Mouse (Mus musculus) forebrain, embryonic 11.5 days (tissue): ENCODE results near the gene Tgfbr3. TPM values are rescaled to one million over a fixed set of nuclear protein-coding genes. Genes with fewer than 3 reads are reported as not detected.

Source experiments
- ATAC-seq: fragments of 200-750 bp; cut with Nextera tagmentation; replicated peaks from 2 replicates; pipeline ENCODE4 v1.8.0; 2017; ENCODE audit warnings: moderate TSS enrichment; ENCODE audit not compliant: low FRiP score
- DNase-seq: peaks from one replicate; pipeline ENCODE4 v3.0.0-alpha.2; 2017; ENCODE audit warnings: low spot score
- H3K27ac ChIP-seq: fragments of 300-500 bp; sonication (generic); 2 replicates; pipeline ENCODE4 v1.5.1; 2014; ENCODE audit warnings: low read depth, low read length
- H3K27me3 ChIP-seq: fragments of 300-500 bp; sonication (generic); 2 replicates; pipeline ENCODE4 v1.6.1; 2014; ENCODE audit warnings: mild to moderate bottlenecking, low read length, mixed read lengths; ENCODE audit not compliant: control insufficient read depth, insufficient read depth
- H3K36me3 ChIP-seq: fragments of 300-500 bp; sonication (generic); 2 replicates; pipeline ENCODE4 v1.6.1; 2014; ENCODE audit warnings: mild to moderate bottlenecking, low read length, moderate library complexity, mixed read lengths; ENCODE audit not compliant: control insufficient read depth, insufficient read depth
- H3K4me1 ChIP-seq: fragments of 300-500 bp; sonication (generic); replicated peaks from 2 replicates; pipeline ENCODE4 v1.6.1; 2014; ENCODE audit warnings: low read length, mixed read lengths; ENCODE audit not compliant: control insufficient read depth, insufficient read depth
- H3K4me2 ChIP-seq: fragments of 300-500 bp; sonication (generic); 2 replicates; pipeline ENCODE4 v1.6.1; 2014; ENCODE audit warnings: low read depth, mild to moderate bottlenecking, low read length, moderate library complexity, mixed read lengths; ENCODE audit not compliant: severe bottlenecking
- H3K4me3 ChIP-seq: fragments of 300-500 bp; sonication (generic); 2 replicates; pipeline ENCODE4 v1.5.1; 2014; ENCODE audit warnings: low read depth, low read length
- H3K9ac ChIP-seq: fragments of 300-500 bp; sonication (generic); 2 replicates; pipeline ENCODE4 v1.6.1; 2014; ENCODE audit warnings: low read length
- H3K9me3 ChIP-seq: fragments of 300-500 bp; sonication (generic); 2 replicates; pipeline ENCODE4 v1.6.1; 2016; ENCODE audit warnings: low read length, mixed read lengths; ENCODE audit not compliant: control insufficient read depth
- WGBS: fragments of 180-500 bp; shearing (Covaris S2); extraction: QIAGEN DNeasy Blood & Tissue Kit; methylation state at CpG from one replicate; pipeline ENCODE4 v1.1.7; 2014; 5-methylcytosine and 5-hydroxymethylcytosine counted together
- polyA plus RNA-seq: library from polyadenylated mRNA; unstranded; fragments of >200 nt; fragmentation: Nextera tagmentation; extraction: Ambion mirVana; gene quantifications from 2 replicates; pipeline ENCODE4 v1.2.1, GENCODE M21; 2014

Gene Tgfbr3
- polyA plus RNA-seq, 1 experiment from 2014 or later, result 6.9 TPM

DNA sequence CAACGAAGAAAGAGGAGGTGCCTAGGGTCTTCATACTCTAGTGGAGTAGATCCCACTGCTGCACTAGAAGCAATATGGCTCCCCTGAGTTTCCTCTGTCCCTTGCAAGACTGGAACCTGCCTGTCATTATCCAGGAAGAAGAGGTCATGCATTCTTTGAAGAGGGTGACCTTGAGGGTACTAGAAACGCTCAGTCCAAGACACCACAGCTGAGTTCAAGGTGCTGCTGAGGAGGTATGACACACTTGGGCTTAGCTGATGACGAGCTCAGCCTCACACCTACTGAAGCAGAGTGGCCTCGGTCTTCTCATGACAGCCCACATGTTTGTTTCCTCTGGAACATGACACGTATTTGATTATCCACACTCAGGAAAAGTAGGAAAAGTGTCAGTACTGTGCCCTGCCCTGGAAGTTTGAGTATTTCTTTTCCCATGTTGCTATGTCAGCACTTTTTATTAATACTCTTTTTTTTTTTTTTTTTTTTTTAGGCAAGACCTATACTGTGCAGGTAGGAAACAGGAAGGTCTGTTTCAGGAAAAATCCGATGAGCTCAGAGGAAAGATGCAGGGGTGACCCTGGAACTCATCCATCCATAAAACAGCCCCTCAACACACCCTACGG, 176.7 kb downstream of the Tgfbr3 start:
- ATAC-seq (no peak), DNase-seq (no peak)
- Histone ChIP-seq H3K4me3 (no peak overlapping the region), H3K4me2 (no peak overlapping the region), H3K27me3 (no peaks in the 10 kb centered on the region), H3K9ac (no peak overlapping the region), H3K4me1 (peaks cover 10% of the 10 kb centered on the region), H3K27ac (no peak overlapping the region), H3K36me3 (no peaks in the 10 kb centered on the region), H3K9me3 (no peaks in the 10 kb centered on the region)
- WGBS, result 82% methylated on average over 7 of the region's 7 CpGs

DNA sequence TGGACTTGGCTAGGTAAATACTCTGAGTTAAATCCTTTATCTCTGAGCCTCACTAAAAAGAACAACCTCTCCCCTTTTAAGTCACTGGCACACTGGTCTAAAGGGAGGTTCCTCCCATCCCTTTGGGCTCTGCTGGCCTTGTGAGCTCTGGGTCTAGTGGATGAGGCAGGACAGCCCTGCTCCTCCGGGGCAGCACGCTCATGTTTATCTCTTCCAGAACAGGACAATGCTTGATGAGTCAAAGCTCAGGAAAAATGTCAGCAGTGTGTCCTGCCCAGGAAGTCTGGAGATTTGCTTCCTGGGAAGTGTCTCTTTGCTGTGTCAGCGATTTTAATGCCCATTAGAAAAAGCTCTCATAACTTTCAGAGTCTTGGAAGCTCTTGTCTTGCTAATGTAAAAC, 177.6 kb downstream of the Tgfbr3 start:
- no peak overlapping the region for H3K9ac ChIP-seq
- no peaks in the 10 kb centered on the region for H3K36me3 ChIP-seq
- no peak overlapping the region for H3K4me3 ChIP-seq
- H3K4me1 ChIP-seq, result peaks cover 10% of the 10 kb centered on the region
- no peak overlapping the region for H3K27ac ChIP-seq
- H3K4me2 ChIP-seq, result no peak overlapping the region
- DNase-seq (no peak), ATAC-seq (no peak)
- 72% methylated on average over 3 of the region's 3 CpGs for WGBS
- no peaks in the 10 kb centered on the region for H3K27me3 ChIP-seq
- no peaks in the 10 kb centered on the region for H3K9me3 ChIP-seq

GRCm38 (mm10) chr5:107110880-107111520, 178.4 kb downstream of the Tgfbr3 start:
- no peak for ATAC-seq

DNA sequence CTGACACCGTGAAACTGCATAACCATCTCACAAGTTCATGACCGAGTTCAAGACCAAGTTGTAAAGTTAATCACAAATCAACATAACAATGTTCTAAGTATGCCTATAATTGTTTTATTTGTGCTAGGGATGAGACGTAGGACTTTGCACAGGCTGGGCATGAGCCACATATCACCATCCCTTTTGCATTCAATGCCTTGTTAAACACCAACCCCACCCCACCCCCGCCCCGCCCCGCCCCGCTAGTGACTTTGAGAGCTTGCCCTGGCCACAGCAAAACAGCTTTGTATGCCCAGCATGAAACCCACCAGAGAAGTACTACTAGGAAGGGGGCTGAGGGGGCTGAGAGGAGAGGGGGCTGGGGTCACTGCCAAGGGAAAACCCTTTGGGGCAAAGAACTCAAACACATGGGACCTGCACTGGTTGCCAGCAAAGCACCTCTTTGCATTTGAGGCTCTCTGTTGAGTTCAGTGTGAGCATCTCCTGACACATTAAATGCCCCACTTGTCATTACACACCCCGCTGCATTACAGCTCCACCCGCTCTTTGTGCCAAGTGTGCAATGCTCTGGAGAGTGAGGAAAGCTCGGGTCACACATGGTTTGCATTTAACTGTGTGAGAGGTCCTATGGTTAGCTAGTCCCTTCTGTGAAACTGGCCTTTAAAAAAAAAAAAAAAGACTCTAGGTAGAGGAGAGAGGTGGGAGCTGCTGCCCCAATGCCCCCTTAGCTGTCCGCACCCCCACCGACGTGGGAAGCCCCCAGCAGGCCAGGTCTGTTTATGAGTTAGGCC, 179.1 kb downstream of the Tgfbr3 start:
- Histone ChIP-seq H3K9me3 (no peaks in the 10 kb centered on the region), H3K27ac (no peak overlapping the region), H3K36me3 (no peaks in the 10 kb centered on the region), H3K9ac (no peak overlapping the region), H3K4me1 (peaks cover 10% of the 10 kb centered on the region), H3K4me2 (no peak overlapping the region), H3K27me3 (no peaks in the 10 kb centered on the region), H3K4me3 (no peak overlapping the region)
- ATAC-seq, result no peak
- no peak for DNase-seq
- WGBS, result 59% methylated on average over 13 of the region's 13 CpGs

More at GRCm38 (mm10) chr5:107110880-107111520, 178.4 kb downstream of the Tgfbr3 start:
- Histone ChIP-seq H3K27ac (no peak overlapping the region), H3K4me2 (no peak overlapping the region), H3K36me3 (no peaks in the 10 kb centered on the region), H3K9ac (no peak overlapping the region), H3K4me3 (no peak overlapping the region), H3K9me3 (no peaks in the 10 kb centered on the region), H3K27me3 (no peaks in the 10 kb centered on the region), H3K4me1 (peaks cover 10% of the 10 kb centered on the region)
- WGBS, result 18% methylated on average over 7 of the region's 7 CpGs
- DNase-seq, result peak; percentile 64

DNA sequence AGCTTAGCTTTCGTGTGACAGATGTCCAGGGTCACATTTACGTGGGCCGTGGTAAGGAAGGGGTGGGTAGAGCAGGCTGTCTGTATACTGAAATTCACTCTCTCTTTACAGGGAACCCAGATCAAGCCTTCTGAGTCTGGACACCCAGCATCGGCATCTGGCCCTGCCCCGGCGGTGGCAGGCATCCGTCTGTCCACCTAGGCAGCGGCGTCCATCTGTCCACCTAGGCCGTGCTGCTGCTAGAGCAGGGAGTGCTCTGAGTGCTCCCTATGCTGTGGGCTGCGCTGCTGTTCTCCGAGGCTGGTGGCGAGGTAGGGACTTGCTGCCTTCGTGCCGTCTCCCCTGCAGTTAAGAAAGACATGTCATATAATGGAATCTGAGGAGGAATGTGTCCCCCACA, 180.0 kb downstream of the Tgfbr3 start:
- WGBS, result 71% methylated on average over 15 of the region's 15 CpGs
- ATAC-seq (no peak), DNase-seq (no peak)
- Histone ChIP-seq H3K4me3 (no peak overlapping the region), H3K36me3 (no peaks in the 10 kb centered on the region), H3K9ac (no peak overlapping the region), H3K4me2 (no peak overlapping the region), H3K27me3 (no peaks in the 10 kb centered on the region), H3K4me1 (peaks cover 10% of the 10 kb centered on the region), H3K27ac (no peak overlapping the region), H3K9me3 (no peaks in the 10 kb centered on the region)

DNA sequence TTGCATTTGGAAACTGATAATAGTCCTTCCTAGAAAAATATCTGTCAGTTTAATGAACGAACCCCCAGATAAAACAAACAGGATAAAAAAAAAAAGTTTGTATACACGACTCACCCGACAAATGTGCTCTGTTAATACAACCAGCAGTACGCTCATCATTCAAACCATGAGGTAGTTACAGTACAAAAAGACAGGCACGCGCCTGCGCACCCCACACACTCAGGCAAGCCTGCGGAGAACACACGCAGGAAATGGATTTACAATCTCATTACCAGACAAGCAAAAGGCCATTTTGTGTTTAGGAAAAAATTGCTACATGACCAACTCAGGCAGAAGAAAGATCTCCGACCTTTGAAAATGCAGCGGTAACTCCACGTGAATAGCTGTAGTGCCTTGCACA, 182.6 kb downstream of the Tgfbr3 start:
- H3K4me2 ChIP-seq, result no peak overlapping the region
- no peak overlapping the region for H3K27ac ChIP-seq
- no peaks in the 10 kb centered on the region for H3K36me3 ChIP-seq
- 79% methylated on average over 12 of the region's 12 CpGs for WGBS
- H3K4me1 ChIP-seq, result peaks cover 10% of the 10 kb centered on the region
- no peak for DNase-seq
- no peak for ATAC-seq
- H3K27me3 ChIP-seq, result no peaks in the 10 kb centered on the region
- H3K4me3 ChIP-seq, result no peak overlapping the region
- no peaks in the 10 kb centered on the region for H3K9me3 ChIP-seq
- H3K9ac ChIP-seq, result no peak overlapping the region

GRCm38 (mm10) chr5:107106139-107106538, 183.3 kb downstream of the Tgfbr3 start:
- H3K4me3 ChIP-seq, result no peak overlapping the region
- H3K4me2 ChIP-seq, result no peak overlapping the region
- WGBS, result 85% methylated on average over 2 of the region's 2 CpGs
- H3K27me3 ChIP-seq, result no peaks in the 10 kb centered on the region
- no peaks in the 10 kb centered on the region for H3K36me3 ChIP-seq
- H3K9me3 ChIP-seq, result no peaks in the 10 kb centered on the region
- DNase-seq (no peak), ATAC-seq (no peak)
- H3K9ac ChIP-seq, result no peak overlapping the region
- no peak overlapping the region for H3K27ac ChIP-seq
- H3K4me1 ChIP-seq, result peaks cover 10% of the 10 kb centered on the region

GRCm38 (mm10) chr5:107103591-107103990, 185.8 kb downstream of the Tgfbr3 start:
- Histone ChIP-seq H3K36me3 (no peaks in the 10 kb centered on the region), H3K27me3 (no peaks in the 10 kb centered on the region), H3K4me3 (no peak overlapping the region), H3K9me3 (no peaks in the 10 kb centered on the region), H3K9ac (no peak overlapping the region), H3K27ac (no peak overlapping the region), H3K4me2 (no peak overlapping the region), H3K4me1 (no peaks in the 10 kb centered on the region)
- DNase-seq, result no peak
- no peak for ATAC-seq
- 93% methylated on average over 2 of the region's 2 CpGs for WGBS
